Mouse (Mus musculus): Measurements from ENCODE around the gene Mustn1. TPM values are rescaled to one million over a fixed set of nuclear protein-coding genes. Genes with fewer than 3 reads are reported as not detected.

Mustn1 gene
- 1 to 10 TPM; 1.7 to 2.9 (median 2.7) TPM for total RNA-seq (2022)

DNA sequence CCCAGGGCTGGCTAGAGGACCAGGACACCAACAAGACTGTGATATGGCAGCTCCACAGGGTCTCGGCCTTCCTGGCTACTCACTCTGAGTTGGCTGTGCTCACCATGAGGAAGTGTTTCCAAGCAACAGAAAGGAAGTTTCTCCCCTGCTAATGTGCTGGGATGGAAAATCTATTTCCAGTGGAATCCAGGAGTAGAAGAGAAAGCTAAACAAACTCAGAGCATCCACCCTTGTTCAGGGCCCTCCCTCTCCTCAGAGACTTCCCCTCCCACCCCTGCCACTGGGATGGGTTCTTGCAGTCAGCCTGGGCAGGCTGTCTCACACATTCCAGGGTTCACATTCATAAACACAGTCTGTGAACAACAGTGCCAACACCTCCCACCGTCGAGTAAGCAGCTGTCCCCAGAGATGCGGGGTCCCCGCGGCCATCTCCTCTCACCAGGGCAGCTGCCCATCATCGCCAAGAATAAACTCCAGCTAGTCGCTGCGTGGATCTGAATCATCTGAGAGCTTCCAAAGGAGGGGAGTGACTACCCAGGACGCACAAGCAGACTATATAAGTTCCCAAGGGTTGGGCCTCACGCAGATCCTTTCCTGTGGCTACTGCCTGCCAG is at the start of gene Mustn1:
TSS of gene Mustn1 (plus strand) at position 243 of the 614 bp plus-strand sequence.
- no peak for DNase-seq

GRCm38 (mm10) chr14:30837416-30837996 is 41.5 kb upstream of the Mustn1 start:
- no peak for DNase-seq

DNA sequence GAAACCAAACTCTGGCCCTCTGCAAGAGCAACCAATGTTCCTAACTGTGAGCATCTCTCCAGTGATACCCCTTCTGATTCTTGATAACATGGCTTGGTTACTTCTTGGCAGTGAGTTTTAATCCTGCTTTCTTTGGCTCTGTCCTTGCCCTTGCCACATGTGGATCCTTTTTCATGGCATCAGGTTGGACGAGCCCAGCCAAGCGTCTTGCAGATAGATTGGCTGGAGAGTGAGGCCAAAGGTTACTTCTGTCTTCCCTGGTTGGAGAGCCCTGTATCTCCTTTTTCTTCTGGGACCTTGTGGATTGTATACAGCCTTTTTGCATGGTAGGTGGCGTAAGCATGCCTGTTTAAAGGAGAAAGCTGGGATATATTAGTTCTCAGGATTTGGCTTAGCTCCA is 35.3 kb upstream of the Mustn1 start:
- DNase-seq = no peak

GRCm38 (mm10) chr14:30850504-30850903 is 28.5 kb upstream of the Mustn1 start:
- no peak for DNase-seq

DNA sequence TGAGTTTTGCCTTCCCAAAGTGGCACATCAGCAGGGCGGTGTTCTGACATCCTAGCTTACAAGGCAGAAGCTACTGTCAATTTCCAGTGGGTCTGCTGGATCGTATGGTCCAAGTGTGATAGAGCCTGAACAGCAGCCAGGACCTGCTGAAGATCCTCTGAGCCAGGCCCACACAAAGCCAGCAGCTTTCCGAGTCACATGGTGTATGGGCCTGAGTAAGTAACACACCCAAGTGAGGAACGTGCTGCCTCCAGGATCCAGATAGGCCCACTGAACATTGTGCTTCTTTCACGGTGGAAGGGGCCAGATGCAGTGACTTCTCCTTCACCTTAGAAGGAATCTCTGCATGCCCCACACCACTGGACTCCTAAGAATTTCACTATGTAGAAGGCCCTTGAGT is 26.7 kb upstream of the Mustn1 start:
- no peak for DNase-seq

- no peak for DNase-seq
Measured at GRCm38 (mm10) chr14:30855316-30855715, 23.7 kb upstream of the Mustn1 start.

DNA sequence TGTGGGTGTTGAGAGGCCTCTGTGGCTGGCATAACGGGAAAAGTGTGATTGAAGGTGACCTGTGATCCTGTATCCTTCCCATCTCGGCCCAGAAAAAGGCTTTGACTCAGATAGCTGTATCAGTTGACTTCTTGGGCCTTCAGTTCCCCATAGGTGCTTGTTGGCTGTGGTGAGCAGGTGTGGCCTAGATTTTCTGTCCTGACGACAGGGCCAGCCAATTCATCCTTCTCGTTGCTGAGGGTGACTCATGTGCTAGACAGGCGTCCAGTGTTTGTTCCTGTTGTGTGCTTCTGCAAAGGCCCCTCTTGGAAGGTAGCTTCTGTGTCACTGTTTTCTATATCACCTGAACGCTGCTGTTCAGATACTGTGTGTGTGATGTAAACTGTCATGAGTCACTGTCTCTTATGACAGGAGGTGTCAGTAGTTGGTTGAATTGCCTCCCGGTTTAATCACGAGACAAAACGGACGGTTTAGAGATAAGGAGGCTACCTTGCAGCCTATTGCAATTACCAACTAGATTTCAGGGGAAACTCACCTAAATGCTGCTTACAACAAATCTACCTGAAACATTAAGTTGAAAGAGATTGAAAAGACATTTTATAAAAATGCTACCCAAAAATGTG is 22.0 kb upstream of the Mustn1 start:
- DNase-seq = no peak

- no peak for DNase-seq
Measured at GRCm38 (mm10) chr14:30857990-30858389, 21.0 kb upstream of the Mustn1 start.

DNA sequence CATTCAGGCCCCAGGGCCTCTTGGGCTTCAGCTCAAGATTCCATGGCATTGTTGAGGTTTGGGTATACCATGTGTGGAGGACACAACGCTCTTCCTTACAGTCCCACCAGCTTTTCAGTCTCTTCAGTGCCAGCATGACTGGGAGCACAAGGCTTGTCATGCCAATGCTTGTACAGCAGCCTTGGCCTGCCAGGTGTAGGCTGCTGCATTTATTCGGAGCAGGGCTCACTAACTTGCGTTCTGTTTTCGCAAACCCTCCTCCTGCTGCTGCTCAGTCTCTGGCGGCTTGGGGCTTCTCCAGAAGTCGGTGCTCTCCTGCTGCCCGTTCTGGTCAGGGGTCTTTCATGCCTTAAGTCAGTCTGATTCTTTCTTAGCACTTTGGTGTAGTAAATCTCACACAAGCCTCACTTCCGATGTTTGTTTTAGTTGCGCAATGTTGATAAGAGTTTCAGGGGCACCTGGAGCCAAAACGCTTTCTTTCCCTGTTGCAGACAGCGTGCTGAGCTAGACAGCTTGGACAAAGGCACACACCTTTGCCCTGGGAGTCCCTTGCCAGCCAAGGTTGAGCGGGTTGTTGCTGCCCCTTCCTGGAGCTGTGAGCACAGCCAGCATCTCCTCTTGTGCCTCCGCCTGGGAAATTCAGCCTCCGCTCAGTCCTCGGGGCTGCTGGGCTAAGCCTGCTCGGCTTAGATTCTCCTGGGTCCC is 17.4 kb upstream of the Mustn1 start:
- no peak for DNase-seq

DNA sequence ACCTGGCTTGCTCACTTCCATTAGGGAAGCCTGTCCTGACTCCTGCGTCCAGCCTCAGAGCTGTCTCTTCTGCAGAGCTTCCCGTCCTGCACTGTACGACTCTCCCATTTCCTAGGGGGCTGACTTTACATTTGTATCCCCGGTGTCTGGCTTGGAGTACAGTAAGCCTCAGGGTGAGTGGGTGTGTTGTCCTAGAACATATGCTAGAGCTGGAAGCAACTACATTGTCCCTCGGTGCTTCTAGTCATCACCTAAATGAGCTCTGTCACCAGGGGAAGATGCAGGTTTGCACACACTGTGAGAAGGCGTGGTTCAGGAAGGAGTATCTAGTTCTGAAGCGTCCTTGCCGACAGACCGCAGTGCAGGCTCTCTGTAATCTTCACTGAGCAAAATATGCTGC is 16.6 kb upstream of the Mustn1 start:
- no peak for DNase-seq

- DNase-seq = no peak
Measured at GRCm38 (mm10) chr14:30865311-30865710, 13.7 kb upstream of the Mustn1 start.

GRCm38 (mm10) chr14:30867042-30867441 is 12.0 kb upstream of the Mustn1 start:
- DNase-seq = peak; percentile 52

GRCm38 (mm10) chr14:30868826-30869225 is 10.2 kb upstream of the Mustn1 start:
- DNase-seq = no peak

GRCm38 (mm10) chr14:30869391-30869801 is 9.6 kb upstream of the Mustn1 start:
- no peak for DNase-seq

DNA sequence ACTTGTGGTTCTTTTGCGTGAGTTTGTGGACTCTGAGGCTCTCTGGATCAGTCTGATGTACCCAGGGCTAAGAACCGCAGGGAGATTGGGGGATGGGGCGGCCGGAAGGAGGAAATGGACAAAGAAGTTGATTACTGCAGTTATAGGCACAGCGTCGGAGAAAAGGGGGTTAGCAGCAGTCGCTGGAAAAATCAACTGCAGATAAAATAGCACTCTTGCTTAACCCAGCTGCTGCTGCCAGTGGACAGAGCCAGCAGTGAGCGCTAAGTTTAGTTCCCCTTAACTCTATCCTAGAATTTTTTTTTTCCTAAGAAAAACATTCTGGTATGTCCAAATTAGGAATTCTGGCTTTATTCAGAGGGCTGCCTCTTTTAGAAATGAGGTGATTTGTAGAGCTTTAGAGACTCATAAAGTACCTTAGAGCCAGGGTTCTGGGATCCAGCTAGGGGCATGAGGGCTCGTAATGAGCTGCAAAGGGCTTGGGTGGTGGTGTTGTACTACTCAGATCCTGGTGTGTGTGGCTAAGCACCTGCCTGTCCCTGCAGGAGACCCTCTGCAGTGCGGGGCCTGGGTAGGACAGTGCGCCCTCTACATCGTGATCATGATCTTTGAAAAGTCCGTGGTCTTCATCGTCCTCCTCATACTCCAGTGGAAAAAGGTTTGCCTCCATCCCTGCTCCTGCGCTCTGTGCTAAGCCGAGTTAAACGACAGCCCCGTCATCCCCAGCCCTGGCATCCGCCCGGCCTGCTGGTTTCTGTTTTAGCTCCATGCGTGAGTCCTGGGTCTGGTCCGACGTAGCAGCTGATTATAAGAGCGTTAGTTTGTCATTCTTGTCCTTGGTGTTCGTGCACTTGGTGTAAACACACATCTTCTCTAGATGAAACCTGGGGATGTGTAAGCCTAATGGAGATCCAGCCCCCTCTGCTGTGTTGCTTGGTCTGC is 8.5 kb upstream of the Mustn1 start:
- no peak for DNase-seq

- no peak for DNase-seq
Measured at GRCm38 (mm10) chr14:30874095-30874700, 4.8 kb upstream of the Mustn1 start.

DNA sequence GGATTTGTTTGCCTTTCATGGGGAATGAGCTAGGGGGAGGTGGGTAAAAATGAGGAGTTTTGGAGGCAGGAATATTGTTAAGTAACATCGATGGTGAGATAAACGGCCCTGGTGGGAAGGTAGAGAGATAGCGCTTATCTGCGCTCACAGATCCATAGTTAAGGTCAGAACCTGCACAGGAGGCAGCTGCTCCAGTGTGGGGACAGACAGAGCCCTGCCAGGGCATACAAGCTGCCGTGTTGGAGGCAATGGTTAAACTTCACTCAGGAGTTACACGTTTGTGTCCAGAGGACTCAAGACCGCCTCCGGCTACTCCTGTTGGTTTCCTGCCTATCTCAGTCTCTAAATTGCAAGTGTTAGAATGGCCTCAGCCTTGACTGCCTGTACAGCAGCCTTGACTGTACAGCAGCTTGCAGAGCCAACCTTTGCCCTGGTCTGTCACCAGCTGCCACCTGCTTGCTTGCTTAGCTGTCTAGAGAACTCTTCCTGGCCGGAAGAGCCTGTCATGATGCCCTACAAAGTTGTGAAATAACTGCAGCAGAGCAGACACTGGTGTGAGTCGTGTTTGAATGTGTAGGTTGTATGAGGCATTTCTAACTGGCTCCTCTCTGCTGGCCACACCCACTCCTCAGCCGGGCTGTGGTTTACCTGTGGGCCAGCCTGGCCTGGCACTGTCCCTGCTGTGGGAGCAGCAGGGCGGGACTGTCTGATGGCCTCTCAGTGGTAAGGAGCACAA is 3.7 kb upstream of the Mustn1 start:
- no peak for DNase-seq

DNA sequence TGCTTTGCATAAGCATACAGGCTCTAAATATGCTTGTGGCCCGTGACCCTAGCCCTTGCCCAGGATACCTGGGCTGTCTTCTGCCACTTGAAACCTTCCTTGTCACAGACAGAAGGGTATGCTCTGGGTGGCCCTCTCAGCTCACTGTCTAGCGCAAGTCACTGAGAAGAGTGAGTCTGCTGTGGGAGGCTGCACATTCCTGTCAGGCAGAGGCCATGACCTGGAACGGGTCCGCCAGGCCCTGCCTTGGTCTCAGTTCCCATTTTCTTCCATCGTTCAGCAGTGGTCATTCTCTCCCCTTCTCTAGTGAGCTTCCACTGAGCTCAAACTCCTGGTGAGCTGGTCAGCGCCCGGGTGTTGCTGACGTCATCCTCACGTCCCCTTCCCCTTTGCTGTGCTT is 3.0 kb upstream of the Mustn1 start:
- no peak for DNase-seq

GRCm38 (mm10) chr14:30876451-30876850 is 2.5 kb upstream of the Mustn1 start:
- no peak for DNase-seq

- no peak for DNase-seq
Measured at GRCm38 (mm10) chr14:30877827-30878226, 1.2 kb upstream of the Mustn1 start.

DNA sequence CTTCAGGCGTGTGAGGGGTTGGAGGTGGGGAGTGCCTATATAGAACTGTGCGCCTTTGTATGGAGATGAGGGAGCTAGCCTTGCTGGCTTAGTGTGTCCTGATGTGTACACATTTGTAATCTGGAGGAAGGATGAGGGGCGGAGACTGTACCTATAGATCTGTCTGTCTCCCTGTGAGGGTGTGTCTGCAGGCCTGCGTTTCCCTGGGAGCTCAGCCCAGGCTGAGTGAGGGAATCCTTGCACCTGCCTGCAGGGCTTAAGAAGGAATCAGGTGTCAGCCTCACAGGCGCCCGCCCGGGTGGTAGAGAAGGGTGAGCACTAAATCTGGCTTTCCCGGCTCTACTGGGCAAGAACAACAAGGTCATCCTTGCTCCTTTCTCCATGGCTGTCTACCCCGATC is 794 bp downstream of the Mustn1 start:
- no peak for DNase-seq
